Mouse (Mus musculus) gonadal fat pad, adult 2 months (tissue): ENCODE data around the gene Prkce. TPM values are rescaled to one million over a fixed set of nuclear protein-coding genes. Genes with fewer than 3 reads are reported as not detected.

Experiments used
- DNase-seq: peaks from one replicate; pipeline ENCODE4 v3.0.0-alpha.2; 2012; ENCODE audit warnings: low read depth
- polyA plus RNA-seq: library from polyadenylated mRNA; depleted of rRNA; stranded (reverse); fragments of >200 nt; gene quantifications from 2 replicates; pipeline ENCODE4 v1.2.3, GENCODE M21; 2012

The Prkce gene
- polyA plus RNA-seq, 1 experiment = 3.6 TPM

GRCm38 (mm10) chr17:86484087-86484737 is 316.6 kb downstream of the Prkce start:
- no peak for DNase-seq

DNA sequence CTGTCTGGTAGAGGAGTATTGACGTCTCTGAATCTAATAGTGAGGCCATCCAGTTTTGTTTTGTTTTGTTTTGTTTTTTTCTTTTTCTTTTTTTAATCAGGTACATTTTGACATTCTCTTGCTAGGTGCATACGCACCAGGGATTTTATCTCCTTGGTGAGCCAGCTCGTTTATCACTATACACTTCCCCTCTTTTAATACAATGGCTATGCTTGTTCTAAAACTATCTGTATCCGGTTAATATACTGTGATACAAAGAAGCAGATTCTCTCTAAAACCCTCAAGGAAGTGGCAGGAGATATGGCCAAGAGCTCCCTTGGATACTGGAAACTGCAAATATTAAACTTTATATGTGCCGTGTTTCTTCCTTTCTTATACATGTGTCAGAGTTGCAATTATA is 319.1 kb downstream of the Prkce start:
- DNase-seq = no peak

- DNase-seq = no peak
Measured at GRCm38 (mm10) chr17:86487450-86487849, 319.9 kb downstream of the Prkce start.

DNA sequence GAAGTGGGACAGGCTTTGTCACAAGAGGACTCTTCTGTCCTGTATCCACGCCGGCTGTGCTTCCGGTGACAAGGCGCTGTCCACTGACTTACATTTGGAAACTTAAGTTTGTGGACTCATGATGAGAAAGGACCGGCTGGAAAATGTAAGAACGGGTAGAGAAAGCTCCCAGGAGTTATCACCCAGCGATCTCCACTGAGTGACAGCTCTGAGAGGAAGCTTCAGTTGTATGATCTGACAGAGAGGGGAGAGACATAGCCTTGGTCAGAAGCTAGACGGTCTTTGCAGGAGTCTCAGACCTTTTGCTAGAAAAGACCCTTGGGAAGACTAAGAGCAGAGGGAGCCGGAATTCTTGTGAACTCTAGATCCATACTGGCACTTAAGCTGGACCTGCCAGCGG is 322.2 kb downstream of the Prkce start:
- DNase-seq = no peak

- no peak for DNase-seq
Measured at GRCm38 (mm10) chr17:86492376-86492775, 324.8 kb downstream of the Prkce start.

- DNase-seq = peak; percentile 30
Measured at GRCm38 (mm10) chr17:86493891-86494420, 326.4 kb downstream of the Prkce start.

GRCm38 (mm10) chr17:86494494-86494893 is 326.9 kb downstream of the Prkce start:
- DNase-seq = no peak

DNA sequence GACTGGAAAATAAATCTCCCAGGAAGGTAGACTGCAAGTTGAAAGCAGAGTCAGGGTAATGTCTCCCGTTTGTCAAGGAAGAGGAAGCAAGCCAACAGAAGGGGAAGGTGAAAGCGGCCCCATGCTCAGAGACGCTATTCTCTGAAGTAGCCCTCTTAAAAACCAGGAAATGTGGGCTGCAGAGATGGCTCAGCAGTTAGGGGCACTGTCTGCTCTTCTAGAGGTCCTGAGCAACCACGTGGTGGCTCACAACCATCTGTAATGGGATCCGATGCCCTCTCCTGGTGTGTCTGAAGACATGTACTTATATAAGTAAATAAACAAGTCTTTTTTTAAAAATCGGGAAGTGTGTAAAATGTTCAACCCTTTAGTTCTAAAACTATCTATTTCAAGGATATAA is 327.3 kb downstream of the Prkce start:
- DNase-seq = no peak

DNA sequence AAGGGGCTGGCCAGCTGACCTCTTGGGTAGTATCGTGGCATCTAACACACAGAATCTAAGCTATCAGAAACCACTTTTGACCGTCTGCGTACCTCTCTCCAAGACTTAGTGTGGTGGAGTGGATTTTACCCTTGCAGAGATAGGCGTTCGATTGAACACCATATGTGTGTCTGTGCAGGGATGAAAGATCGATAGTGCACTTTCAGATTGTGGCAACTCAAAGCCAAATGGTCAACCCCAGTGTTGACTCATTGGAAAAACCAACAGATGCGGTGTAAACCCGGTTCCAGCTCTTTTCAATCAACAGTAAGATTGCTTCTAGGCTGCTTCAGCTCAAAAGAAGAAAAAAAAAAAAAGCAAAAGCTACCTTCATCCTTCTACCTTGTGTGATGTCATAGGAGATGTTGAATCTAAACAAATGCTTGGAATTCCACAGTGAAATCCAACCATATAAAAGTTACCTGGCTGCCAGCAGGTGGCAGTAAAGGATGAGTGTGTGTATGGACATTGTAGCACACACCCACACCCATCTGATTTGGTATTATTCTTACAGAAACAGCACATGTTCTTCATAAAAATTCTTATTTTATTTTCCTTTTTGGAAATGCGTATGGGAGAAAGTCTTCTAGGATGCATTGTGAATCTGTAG is 328.7 kb downstream of the Prkce start:
- DNase-seq = no peak

DNA sequence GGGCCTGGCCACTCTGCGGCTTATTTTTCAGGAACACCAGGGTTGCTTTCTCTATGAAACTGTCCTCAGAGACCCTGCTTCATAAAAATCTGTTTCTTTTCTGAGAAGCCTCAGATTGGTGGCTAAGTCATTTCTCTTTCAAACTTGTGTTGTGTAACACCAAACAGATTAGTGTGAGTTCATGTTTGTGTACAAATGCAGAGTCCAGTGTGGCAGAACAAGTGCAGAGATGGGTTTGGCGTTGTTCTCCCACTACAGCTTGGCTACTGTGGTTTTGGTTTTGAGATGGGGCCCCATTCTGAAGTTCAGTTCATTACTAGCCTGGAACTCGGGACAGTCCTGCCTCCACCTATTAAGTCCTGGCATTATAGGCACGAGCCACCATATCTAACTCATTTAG is 329.7 kb downstream of the Prkce start:
- no peak for DNase-seq

- DNase-seq = no peak
Measured at GRCm38 (mm10) chr17:86499359-86500045, 331.9 kb downstream of the Prkce start.

DNA sequence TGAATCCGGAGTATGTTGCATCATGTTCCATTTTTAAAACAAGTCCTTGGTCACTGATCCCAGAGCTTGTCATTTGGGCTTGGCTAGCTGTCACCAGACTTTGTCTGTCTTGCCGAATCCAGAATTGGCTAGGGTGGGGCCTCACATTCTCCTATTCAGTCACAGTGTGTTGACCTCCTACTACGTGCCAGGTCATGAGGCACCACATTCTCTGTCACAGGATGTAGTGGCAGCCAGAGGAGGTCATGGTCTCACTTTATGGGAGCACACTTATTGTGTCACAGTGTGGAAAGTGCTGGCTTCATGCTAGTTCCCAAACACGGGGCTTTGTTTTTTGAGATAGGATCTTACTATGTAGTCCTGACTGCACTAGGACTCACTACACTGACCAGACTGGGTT is 333.8 kb downstream of the Prkce start:
- no peak for DNase-seq

DNA sequence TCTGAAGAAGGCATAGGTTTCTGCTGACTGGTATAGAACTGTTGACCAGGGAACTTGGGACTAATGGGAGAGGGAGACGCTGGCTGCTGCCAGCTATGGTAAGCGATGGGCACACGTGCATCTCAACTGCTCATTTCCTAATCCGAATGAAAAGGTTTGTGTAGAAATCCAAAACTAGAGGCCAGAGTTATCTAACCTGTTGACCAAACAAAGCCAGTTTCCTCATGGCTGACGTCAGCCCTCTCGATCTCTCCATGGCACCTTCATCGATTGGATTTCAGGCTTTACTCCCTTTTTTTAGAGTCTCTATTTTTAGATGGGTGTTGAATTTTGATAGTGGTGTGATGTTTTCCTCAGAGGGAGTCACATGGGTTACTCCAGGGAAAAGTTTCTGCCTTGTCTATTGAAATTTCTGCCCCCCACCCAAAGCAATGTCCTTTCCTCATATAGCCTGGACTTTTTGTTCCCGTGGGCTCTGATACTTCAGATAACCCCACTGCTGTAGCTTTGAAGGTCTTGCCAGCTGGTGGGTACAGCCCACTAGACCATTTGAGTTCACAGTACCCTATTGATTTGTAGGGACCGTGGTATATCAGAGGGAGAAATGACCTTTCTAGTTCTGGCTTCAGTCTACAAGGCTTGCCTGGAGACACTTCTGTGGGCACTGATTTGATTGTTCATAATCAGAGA is 335.8 kb downstream of the Prkce start:
- no peak for DNase-seq

GRCm38 (mm10) chr17:86505183-86505631 is 337.6 kb downstream of the Prkce start, which contains the start of gene Gm10309:
TSS of gene Gm10309 (minus strand) at chr17:86505232.
- no peak for DNase-seq

GRCm38 (mm10) chr17:86506881-86507280 is 339.3 kb downstream of the Prkce start:
- no peak for DNase-seq

DNA sequence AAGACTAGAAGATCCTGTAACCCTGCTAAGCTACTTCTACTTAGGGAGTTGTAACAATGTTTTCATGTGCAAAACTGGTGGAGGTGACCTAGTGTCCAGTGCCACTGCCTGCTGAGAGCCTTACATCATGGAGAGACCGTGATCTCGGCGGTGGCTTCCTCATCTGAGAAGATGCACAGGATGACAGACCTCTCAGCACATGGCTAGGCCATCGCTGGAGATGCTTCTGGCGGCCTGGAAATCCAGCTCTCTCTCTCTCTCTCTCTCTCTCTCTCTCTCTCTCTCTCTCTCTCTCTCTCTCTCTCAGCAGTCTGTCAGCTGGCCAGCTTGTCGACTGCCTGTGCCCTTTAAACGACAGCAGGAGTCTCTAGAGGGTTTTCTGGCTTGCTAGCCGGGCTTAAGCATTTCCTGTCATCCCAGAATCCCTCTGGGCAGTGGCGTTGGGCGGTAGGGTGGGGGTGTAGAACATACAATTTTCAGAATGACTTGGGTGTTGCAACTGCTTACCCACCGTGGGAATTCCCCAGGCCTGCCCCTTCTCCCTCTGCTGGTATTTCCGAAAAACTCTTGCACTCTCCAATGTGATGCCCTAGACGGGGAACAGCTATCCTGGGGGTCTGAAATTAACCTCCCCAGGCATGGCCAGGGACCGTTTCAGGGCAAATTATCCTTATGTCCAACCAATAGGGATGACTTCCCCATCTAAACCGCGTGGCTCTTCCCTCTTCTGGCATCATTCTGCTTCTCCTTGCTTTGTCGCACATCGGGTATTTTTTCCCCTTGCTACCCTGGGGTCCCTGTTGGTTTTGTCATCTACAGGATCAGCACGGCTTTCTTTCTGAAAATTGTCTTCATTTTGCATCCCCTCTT is 340.0 kb downstream of the Prkce start:
- no peak for DNase-seq

DNA sequence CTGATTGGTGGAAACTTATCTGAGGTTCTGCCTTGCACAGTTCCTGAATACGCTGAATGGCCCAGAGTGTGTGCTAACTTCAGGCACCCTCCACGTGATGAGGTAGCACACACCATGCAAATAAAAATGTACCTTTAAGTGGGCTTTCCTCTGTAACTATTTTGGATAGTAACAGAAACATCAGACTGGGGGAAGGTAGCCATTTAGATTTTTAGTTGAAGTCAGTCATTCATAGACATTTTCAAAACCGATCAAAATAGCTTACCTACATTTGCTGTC is 340.6 kb downstream of the Prkce start:
- no peak for DNase-seq

DNA sequence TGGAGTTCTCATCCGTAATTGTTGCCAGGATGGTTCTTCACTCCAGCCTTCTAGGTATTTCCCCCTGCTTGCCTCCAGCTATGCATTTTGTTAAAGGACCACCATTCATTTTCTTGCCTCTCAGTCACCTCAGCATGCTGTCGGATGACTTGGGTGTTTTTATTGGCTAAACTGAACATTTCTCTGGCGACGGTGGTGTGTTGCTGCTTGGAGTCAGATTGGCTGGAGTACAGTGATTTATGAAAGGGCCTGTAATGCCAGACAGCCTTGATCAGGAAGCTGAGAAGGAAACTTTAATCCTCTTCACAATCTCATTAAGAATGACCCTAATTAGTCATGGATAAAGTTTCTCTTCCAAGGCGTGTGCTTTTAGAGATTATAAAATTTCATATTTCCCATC is 342.3 kb downstream of the Prkce start:
- no peak for DNase-seq

GRCm38 (mm10) chr17:86514974-86515620 is 347.5 kb downstream of the Prkce start:
- no peak for DNase-seq

- DNase-seq = no peak
Measured at GRCm38 (mm10) chr17:86516630-86517029, 349.0 kb downstream of the Prkce start.

DNA sequence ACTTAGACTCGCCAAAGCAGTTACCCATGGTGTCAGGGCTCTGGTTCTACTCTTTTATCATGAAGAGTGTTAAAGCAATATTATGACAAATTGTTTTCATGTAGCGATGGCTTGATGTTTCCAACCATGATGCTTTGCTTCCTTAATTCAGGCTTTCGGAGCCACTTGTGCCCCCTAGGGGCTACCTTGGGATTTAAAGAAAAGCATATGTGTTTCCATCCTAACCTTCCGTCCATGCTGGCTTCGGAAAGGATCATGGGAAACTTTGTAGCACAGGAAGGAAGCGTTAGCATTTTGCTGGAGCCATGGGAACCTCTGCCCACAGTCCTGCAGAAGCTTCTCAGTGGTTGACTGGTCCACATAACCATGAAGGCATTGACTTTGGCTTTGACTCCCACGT is 351.0 kb downstream of the Prkce start:
- no peak for DNase-seq
